Mouse (Mus musculus) midbrain, embryonic 13.5 days (tissue): ENCODE data around the gene Nr1i3. TPM values are rescaled to one million over a fixed set of nuclear protein-coding genes. Genes with fewer than 3 reads are reported as not detected.

Experiments
- ATAC-seq: fragments of 200-750 bp; cut with Nextera tagmentation; 2 replicates; pipeline ENCODE4 v1.8.0; 2017; ENCODE audit warnings: mild to moderate bottlenecking, moderate TSS enrichment, moderate library complexity
- H3K27ac ChIP-seq: fragments of 300-500 bp; sonication (generic); 2 replicates; pipeline ENCODE4 v1.5.1; 2015; ENCODE audit warnings: inconsistent platforms, mild to moderate bottlenecking, moderate library complexity
- H3K27me3 ChIP-seq: fragments of 300-500 bp; sonication (generic); 2 replicates; pipeline ENCODE4 v1.6.1; 2015; ENCODE audit warnings: mild to moderate bottlenecking, inconsistent platforms
- H3K36me3 ChIP-seq: fragments of 300-500 bp; sonication (generic); 2 replicates; pipeline ENCODE4 v1.6.1; 2015; ENCODE audit warnings: mild to moderate bottlenecking, inconsistent platforms
- H3K4me1 ChIP-seq: fragments of 300-500 bp; sonication (generic); replicated peaks from 2 replicates; pipeline ENCODE4 v1.6.1; 2015; ENCODE audit warnings: inconsistent platforms
- H3K4me2 ChIP-seq: fragments of 300-500 bp; sonication (generic); replicated peaks from 2 replicates; pipeline ENCODE4 v1.6.1; 2015; ENCODE audit warnings: moderate library complexity, mild to moderate bottlenecking, inconsistent platforms
- H3K4me3 ChIP-seq: fragments of 300-500 bp; sonication (generic); replicated peaks from 2 replicates; pipeline ENCODE4 v1.5.1; 2015; ENCODE audit warnings: mild to moderate bottlenecking, inconsistent platforms
- H3K9ac ChIP-seq: fragments of 300-500 bp; sonication (generic); replicated peaks from 2 replicates; pipeline ENCODE4 v1.6.1; 2015; ENCODE audit warnings: mild to moderate bottlenecking, inconsistent platforms
- H3K9me3 ChIP-seq: fragments of 300-500 bp; sonication (generic); 2 replicates; pipeline ENCODE4 v1.6.1; 2016; ENCODE audit warnings: mild to moderate bottlenecking, inconsistent platforms
- WGBS: fragments of 180-500 bp; shearing (Covaris S2); methylation state at CpG from one replicate; pipeline ENCODE4 v1.1.7; 2015; 5-methylcytosine and 5-hydroxymethylcytosine counted together
- polyA plus RNA-seq: library from polyadenylated mRNA; unstranded; fragments of >200 nt; fragmentation: Nextera tagmentation; extraction: Ambion mirVana; gene quantifications from 2 replicates; pipeline ENCODE4 v1.2.1, GENCODE M21; 2015

Nr1i3 gene
- polyA plus RNA-seq, 1 experiment from 2014 or later: 0.42 TPM

- Histone ChIP-seq H3K4me2 (no peak overlapping the region), H3K27me3 (peaks cover 18% of the 10 kb centered on the region), H3K36me3 (no peaks in the 10 kb centered on the region), H3K9ac (no peak overlapping the region), H3K4me3 (no peak overlapping the region), H3K4me1 (peaks cover 6% of the 10 kb centered on the region), H3K27ac (no peak overlapping the region), H3K9me3 (no peaks in the 10 kb centered on the region)
- ATAC-seq: no peak
- WGBS: 100% methylated on average over 1 of the region's 1 CpGs
Measured at GRCm38 (mm10) chr1:171200769-171201168, 13.0 kb upstream of the Nr1i3 start.

GRCm38 (mm10) chr1:171203471-171204248 lies 10.1 kb upstream of the Nr1i3 start:
- H3K9me3 ChIP-seq: no peaks in the 10 kb centered on the region

GRCm38 (mm10) chr1:171204249-171204644 lies 9.5 kb upstream of the Nr1i3 start:
- WGBS: 62% methylated on average over 7 of the region's 7 CpGs
- Histone ChIP-seq H3K4me3 (no peak overlapping the region), H3K9me3 (no peaks in the 10 kb centered on the region), H3K9ac (no peak overlapping the region), H3K27me3 (no peaks in the 10 kb centered on the region), H3K27ac (no peak overlapping the region), H3K4me2 (no peak overlapping the region), H3K36me3 (no peaks in the 10 kb centered on the region), H3K4me1 (peaks cover 3% of the 10 kb centered on the region; the same call in 1 of the 2 replicates)
- no peak for ATAC-seq

More at GRCm38 (mm10) chr1:171203471-171204248, 10.1 kb upstream of the Nr1i3 start:
- H3K4me2 ChIP-seq: no peak overlapping the region
- no peak overlapping the region for H3K4me3 ChIP-seq
- no peaks in the 10 kb centered on the region for H3K36me3 ChIP-seq
- no peak overlapping the region for H3K27ac ChIP-seq
- ATAC-seq: no peak
- WGBS: 52% methylated on average over 11 of the region's 11 CpGs
- H3K9ac ChIP-seq: no peak overlapping the region
- H3K4me1 ChIP-seq: peaks cover 3% of the 10 kb centered on the region; the same call in 1 of the 2 replicates
- peaks cover 3% of the 10 kb centered on the region; the same call in 1 of the 2 replicates for H3K27me3 ChIP-seq

- H3K9ac ChIP-seq: no peak overlapping the region
- peaks cover 3% of the 10 kb centered on the region; the same call in 1 of the 2 replicates for H3K4me1 ChIP-seq
- no peak for ATAC-seq
- no peaks in the 10 kb centered on the region for H3K9me3 ChIP-seq
- H3K4me2 ChIP-seq: no peak overlapping the region
- no peak overlapping the region for H3K27ac ChIP-seq
- 63% methylated on average over 6 of the region's 6 CpGs for WGBS
- H3K4me3 ChIP-seq: no peak overlapping the region
- no peaks in the 10 kb centered on the region for H3K36me3 ChIP-seq
- no peaks in the 10 kb centered on the region for H3K27me3 ChIP-seq
Measured at GRCm38 (mm10) chr1:171205704-171206493, 7.9 kb upstream of the Nr1i3 start.

- no peaks in the 10 kb centered on the region for H3K9me3 ChIP-seq
- WGBS: 20% methylated on average over 4 of the region's 4 CpGs
- no peak for ATAC-seq
- H3K27ac ChIP-seq: no peak overlapping the region
- no peak overlapping the region for H3K4me3 ChIP-seq
- H3K36me3 ChIP-seq: no peaks in the 10 kb centered on the region
- H3K9ac ChIP-seq: no peak overlapping the region
- no peaks in the 10 kb centered on the region for H3K27me3 ChIP-seq
- H3K4me2 ChIP-seq: no peak overlapping the region
- peaks cover 3% of the 10 kb centered on the region; the same call in 1 of the 2 replicates for H3K4me1 ChIP-seq
Measured at GRCm38 (mm10) chr1:171209409-171209808, 4.4 kb upstream of the Nr1i3 start.

GRCm38 (mm10) chr1:171212854-171213253 lies 916 bp upstream of the Nr1i3 start:
- no peaks in the 10 kb centered on the region for H3K9me3 ChIP-seq
- H3K4me2 ChIP-seq: no peak overlapping the region
- no peaks in the 10 kb centered on the region for H3K4me1 ChIP-seq
- no peaks in the 10 kb centered on the region for H3K27me3 ChIP-seq
- no peak overlapping the region for H3K27ac ChIP-seq
- no peak overlapping the region for H3K4me3 ChIP-seq
- no peak overlapping the region for H3K9ac ChIP-seq
- ATAC-seq: no peak
- H3K36me3 ChIP-seq: 0 out of 2 replicates have a peak, but pooled peaks cover 6% of the 10 kb centered on the region
- whole genome bisulfite sequencing: 39% methylated on average over 3 of the region's 3 CpGs

GRCm38 (mm10) chr1:171216241-171216955 lies 2.6 kb downstream of the Nr1i3 start:
- Histone ChIP-seq H3K27ac (no peak overlapping the region), H3K27me3 (no peaks in the 10 kb centered on the region), H3K4me3 (no peak overlapping the region), H3K9ac (no peak overlapping the region), H3K9me3 (no peaks in the 10 kb centered on the region), H3K4me2 (no peak overlapping the region), H3K36me3 (peaks cover 30% of the 10 kb centered on the region), H3K4me1 (peaks cover 8% of the 10 kb centered on the region)
- ATAC-seq: no peak
- WGBS: 91% methylated on average over 18 of the region's 18 CpGs

- Histone ChIP-seq H3K36me3 (peaks cover 30% of the 10 kb centered on the region), H3K4me3 (peak overlapping the region; percentile 53), H3K4me1 (peaks cover 16% of the 10 kb centered on the region), H3K9ac (no peak overlapping the region), H3K4me2 (peak overlapping the region; percentile 89), H3K27me3 (no peaks in the 10 kb centered on the region), H3K9me3 (no peaks in the 10 kb centered on the region), H3K27ac (no peak overlapping the region)
- 6% methylated on average over 10 of the region's 10 CpGs for WGBS
- peak; percentile 46 for ATAC-seq
Measured at GRCm38 (mm10) chr1:171220871-171221270, 7.1 kb downstream of the Nr1i3 start.

GRCm38 (mm10) chr1:171221281-171222193 lies 7.8 kb downstream of the Nr1i3 start:
- peaks cover 30% of the 10 kb centered on the region for H3K36me3 ChIP-seq
- 7% methylated on average over 22 of the region's 22 CpGs for WGBS
- 0 out of 2 replicates have a peak overlapping the region, but pooled peaks have one; percentile 25 for H3K27ac ChIP-seq
- peak overlapping the region; percentile 53 for H3K4me3 ChIP-seq
- no peaks in the 10 kb centered on the region for H3K27me3 ChIP-seq
- H3K4me1 ChIP-seq: peaks cover 16% of the 10 kb centered on the region
- peak overlapping the region; percentile 68 for H3K9ac ChIP-seq
- H3K9me3 ChIP-seq: no peaks in the 10 kb centered on the region
- peak overlapping the region; percentile 89 for H3K4me2 ChIP-seq
- no peak for ATAC-seq

GRCm38 (mm10) chr1:171222238-171223155 lies 8.7 kb downstream of the Nr1i3 start, which contains the start of gene Tomm40l:
Gene Tomm40l (minus strand): TSS chr1:171222514.
- no peaks in the 10 kb centered on the region for H3K27me3 ChIP-seq
- H3K4me3 ChIP-seq: peak within 1 kb of the TSS; percentile 53
- H3K4me1 ChIP-seq: peaks cover 16% of the 10 kb centered on the region
- peak within 1 kb of the TSS; percentile 89 for H3K4me2 ChIP-seq
- WGBS: 3% methylated on average over 28 of the region's 28 CpGs
- peak; percentile 98 for ATAC-seq
- H3K36me3 ChIP-seq: peaks cover 27% of the 10 kb centered on the region
- H3K9ac ChIP-seq: peak within 1 kb of the TSS; percentile 68
- H3K27ac ChIP-seq: peak within 1 kb of the TSS; percentile 58
- no peaks in the 10 kb centered on the region for H3K9me3 ChIP-seq
